Mouse (Mus musculus): Measurements from ENCODE around the gene Zbtb45.

GRCm38 (mm10) chr7:12959718-12960117 is 50.1 kb downstream of the Zbtb45 start:
- TF ChIP-seq CHD1 (IDR thresholded peaks at IDR 0.05; ENCODE audit: low read depth, low read length) (no peak), CTCF (IDR thresholded peaks at IDR 0.05 in 2 of 3, conservative IDR thresholded peaks at IDR 0.05 in 1 of 3; ENCODE audit: control insufficient read depth in 1 of 3, insufficient read depth in 1 of 3, low read depth in 2 of 3, low read length in 3 of 3, poor library complexity in 1 of 3, severe bottlenecking in 1 of 3) (no peak), POLR2A (IDR thresholded peaks at IDR 0.05; ENCODE audit: control insufficient read depth in 1 of 2, insufficient read depth in 1 of 2, low read depth in 1 of 2, low read length in 2 of 2, poor library complexity in 1 of 2) (no peak), POLR2AphosphoS5 (IDR thresholded peaks at IDR 0.05; ENCODE audit: borderline replicate concordance, low read depth, low read length) (no peak), USF2 (IDR thresholded peaks at IDR 0.05; ENCODE audit: borderline replicate concordance in 1 of 2, insufficient read depth in 1 of 2, low read depth in 1 of 2, low read length in 2 of 2) (no peak), CHD2 (IDR thresholded peaks at IDR 0.05; ENCODE audit: low read length) (no peak), ETS1 (IDR thresholded peaks at IDR 0.05; ENCODE audit: low read depth, low read length) (no peak), EP300 (IDR thresholded peaks at IDR 0.05; ENCODE audit: low read depth in 1 of 2, low read length in 2 of 2) (no peak), TCF12 (IDR thresholded peaks at IDR 0.05; ENCODE audit: low read depth, low read length) (no peak)
